Mouse (Mus musculus): ENCODE measurements around the gene Cacna2d4. TPM values are rescaled to one million over a fixed set of nuclear protein-coding genes. Genes with fewer than 3 reads are reported as not detected.
"Not testable (repeated sequence)": the region's sequence is repeated elsewhere in the genome, so short reads cannot be mapped to it uniquely, and the experiment has no call there.

Gene Cacna2d4
- total RNA-seq, 2 experiments from 2014 or later, result 1.8 to 1.9 TPM

DNA sequence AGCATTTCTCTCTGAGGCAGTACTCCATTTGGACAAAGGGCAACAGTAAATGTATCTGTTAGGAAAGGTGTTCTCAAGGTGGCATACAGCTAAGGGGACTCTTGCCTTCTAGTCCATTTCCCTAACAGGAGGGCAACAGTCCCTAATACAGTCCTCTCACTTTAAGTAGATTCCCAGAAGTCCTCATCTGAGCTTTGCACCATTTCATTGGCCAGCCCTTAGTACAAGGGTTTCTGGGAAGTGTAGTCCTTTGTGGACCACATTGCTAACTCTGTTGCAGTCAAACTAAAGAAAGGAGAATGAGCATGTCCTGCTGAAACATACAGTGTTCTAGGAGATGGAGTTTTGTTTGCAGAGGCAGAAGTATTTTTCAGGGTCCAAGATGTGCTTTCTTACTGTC is 105.1 kb downstream of the Cacna2d4 start:
- TF ChIP-seq CTCF (conservative IDR thresholded peaks at IDR 0.05), result no peak
- no peak overlapping the region for H3K27ac ChIP-seq
- peak in 1 of 2 experiments; percentile 71 for DNase-seq (ENCODE audit: low spot score in 2 of 2)

DNA sequence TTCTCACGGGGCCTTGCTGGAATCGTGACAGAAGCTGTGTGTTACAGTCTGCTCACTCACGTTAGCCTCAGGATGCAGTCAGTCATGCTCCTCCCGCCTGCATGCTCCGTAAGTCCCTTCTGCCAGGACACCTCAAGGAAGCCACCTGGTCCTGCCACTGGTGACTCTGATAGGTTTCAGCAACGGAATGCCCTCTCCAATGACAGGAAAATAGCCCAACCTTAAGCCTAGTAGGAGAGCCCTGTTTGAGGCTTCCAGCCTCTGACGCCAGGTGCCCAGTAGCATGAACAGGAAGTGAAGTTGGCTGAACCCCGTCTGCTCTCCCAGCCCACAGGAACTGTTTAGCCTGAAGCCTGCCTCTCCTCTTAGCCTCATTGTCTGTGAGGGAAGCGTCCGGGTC is 109.9 kb downstream of the Cacna2d4 start:
- no peak for DNase-seq (ENCODE audit: low spot score in 2 of 2)
- no peak for TF ChIP-seq CTCF (conservative IDR thresholded peaks at IDR 0.05)
- Histone ChIP-seq H3K4me3 (no peak overlapping the region), H3K27ac (no peak overlapping the region)

More for the DNA sequence above, 105.1 kb downstream of the Cacna2d4 start:
- H3K4me3 ChIP-seq, result no peak overlapping the region

DNA sequence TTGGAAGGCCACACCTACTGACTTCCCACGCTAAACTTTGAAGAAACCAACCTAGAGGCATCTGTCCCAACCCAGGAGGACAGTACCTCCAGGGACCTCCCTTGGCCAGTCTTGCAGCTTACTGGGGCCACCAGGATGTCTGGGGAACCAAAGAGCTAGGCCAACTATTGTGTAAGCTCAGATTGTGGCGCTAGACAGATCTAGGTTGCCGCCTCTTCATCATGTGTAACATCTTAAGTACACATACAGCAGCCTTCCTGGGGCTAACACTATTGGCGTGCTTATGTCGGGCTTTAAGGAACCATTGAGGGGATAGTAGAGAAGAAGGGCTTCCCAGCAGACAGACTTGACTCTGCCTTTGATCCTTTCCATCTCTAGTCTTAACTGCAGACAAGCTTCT is 111.5 kb downstream of the Cacna2d4 start:
- H3K27ac ChIP-seq, result no peak overlapping the region
- no peak for TF ChIP-seq CTCF (conservative IDR thresholded peaks at IDR 0.05)
- H3K4me3 ChIP-seq, result no peak overlapping the region
- DNase-seq (ENCODE audit: low spot score in 2 of 2), result no peak

DNA sequence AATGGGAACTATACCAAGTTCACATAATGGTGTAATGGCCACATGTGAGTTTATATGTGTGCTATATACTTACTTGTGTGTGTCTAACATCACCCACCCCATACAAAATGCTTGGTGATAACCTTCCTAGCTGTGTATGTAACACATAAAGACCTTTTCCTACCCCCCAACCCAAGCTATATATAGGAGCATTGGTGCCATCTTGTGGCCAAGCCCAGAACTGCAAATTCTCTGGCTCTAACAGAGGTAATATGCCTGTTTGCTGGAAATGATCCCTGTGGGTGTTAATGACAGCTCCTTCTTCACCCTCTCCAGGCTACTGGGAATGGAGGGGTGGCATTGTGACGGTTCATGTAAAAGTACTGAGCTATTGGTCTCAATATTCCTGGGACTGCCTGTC is 111.9 kb downstream of the Cacna2d4 start:
- peak; percentile 99 for TF ChIP-seq CTCF (conservative IDR thresholded peaks at IDR 0.05)
- Histone ChIP-seq H3K27ac (no peak overlapping the region), H3K4me3 (no peak overlapping the region)
- DNase-seq (ENCODE audit: low spot score in 2 of 2), result peak; percentile 74 to 91

DNA sequence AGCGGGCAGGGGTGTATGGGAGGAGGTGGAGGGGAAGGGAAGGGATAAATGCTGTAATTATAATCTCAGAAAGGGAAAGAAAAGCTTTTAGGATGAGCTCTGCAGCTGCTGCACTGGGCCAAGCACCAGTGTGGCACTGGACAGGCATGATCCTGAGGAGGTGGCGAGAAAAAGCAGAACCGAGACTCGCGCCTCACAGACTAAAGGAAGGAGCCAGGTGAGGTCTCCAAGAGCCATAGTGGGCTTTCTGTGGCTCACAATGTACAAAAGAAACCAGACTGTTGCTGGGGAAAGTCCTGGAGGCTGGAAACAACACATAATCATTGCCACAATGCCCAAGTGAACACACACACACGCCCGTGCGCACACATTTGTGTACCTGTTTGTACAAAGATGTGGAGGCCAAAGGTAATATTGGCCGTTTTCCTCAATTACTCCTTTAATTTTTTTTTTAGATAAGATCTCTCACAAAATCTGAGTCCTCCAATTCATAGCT is 114.4 kb downstream of the Cacna2d4 start:
- no peak overlapping the region for H3K27ac ChIP-seq
- DNase-seq (ENCODE audit: low spot score in 2 of 2), result no peak
- no peak for TF ChIP-seq CTCF (conservative IDR thresholded peaks at IDR 0.05)
- H3K4me3 ChIP-seq, result no peak overlapping the region

DNA sequence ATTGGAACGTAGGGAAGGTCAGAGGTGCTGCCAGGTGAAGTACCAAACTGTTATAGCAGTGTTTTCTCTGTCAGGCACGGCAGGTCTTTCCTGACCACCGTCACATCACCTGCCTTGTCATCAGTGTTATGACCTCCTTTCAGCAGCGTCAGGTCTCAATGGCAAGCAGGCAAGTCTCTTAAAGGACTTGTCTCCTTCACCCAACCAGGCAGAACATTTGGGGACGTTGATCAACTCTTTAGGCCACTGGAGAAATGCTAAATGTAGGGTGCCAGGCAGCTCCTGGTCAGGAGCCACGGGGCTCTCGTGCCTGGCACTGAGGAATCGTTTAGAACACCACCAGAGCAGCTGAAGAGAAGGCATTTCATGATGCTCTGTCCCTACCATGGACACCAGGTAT is 115.3 kb downstream of the Cacna2d4 start:
- Histone ChIP-seq H3K27ac (no peak overlapping the region), H3K4me3 (no peak overlapping the region)
- DNase-seq (ENCODE audit: low spot score in 2 of 2), result no peak
- TF ChIP-seq CTCF (conservative IDR thresholded peaks at IDR 0.05), result no peak

DNA sequence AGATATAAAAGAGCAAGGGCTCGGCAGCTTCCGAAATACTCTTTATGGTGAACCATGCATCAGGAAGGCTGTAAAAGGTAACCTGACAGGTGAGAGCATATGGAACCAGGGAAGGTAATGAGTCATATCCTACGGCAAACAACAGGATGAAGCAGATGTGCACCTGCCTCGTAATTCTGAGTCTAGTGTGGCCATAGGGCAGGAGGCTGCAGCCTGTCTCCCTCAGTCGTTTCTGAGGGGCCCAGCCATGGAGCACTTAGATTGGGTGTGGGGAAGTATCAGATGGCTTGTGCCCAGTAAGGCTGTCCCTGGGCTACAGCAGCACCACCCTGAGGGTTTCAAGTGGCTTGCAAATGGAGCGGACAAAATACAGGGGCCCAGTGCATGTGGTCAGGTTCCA is 116.2 kb downstream of the Cacna2d4 start:
- H3K4me3 ChIP-seq, result no peak overlapping the region
- H3K27ac ChIP-seq, result no peak overlapping the region
- no peak for DNase-seq (ENCODE audit: low spot score in 2 of 2)
- TF ChIP-seq CTCF (conservative IDR thresholded peaks at IDR 0.05), result no peak

DNA sequence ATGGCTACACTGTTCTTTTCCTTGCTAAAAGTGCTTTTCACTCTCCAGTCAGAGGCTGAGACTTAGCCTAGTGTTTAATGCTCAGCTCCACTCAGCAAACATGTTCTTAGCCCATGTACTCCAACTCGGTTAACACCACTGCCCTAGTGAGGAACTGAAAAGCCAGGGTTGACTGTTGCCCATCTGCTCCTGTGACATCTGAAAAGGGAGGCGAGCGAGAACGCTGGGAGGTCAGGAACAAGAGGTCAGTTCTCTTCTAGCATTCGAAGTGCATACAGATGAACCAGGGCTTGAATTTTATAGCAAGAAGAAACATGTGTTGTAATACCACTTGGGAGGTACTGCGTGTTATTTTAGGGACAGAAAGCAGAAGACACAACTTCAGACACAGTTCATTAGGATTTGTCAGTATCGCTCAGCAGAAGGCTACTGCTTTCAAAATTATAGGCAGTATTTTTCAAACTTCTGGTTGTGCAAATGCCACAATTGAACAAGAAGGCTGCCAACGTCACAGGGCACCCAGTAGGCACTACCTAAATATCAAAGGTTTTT is 121.8 kb downstream of the Cacna2d4 start:
- no peak for DNase-seq (ENCODE audit: low spot score in 2 of 2)
- TF ChIP-seq CTCF (conservative IDR thresholded peaks at IDR 0.05), result no peak
- Histone ChIP-seq H3K4me3 (no peak overlapping the region), H3K27ac (no peak overlapping the region)

DNA sequence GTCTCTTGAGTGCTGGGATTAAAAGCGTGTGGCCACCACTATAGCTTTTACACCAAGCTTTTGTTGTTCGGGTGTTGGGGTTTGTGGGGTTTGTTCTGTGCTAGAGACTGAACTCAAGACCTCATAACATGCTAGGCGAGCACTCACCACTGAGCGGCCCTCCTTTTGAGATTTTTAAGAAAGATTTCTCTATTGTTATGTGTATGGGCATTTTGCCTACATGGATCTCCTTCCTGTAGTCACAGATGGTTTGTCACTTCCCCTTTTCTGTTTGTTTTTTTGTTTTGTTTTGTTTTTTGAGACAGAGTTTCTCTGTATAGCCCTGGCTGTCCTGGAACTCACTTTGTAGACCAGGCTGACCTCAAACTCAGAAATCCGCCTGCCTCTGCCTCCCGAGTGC is 123.9 kb downstream of the Cacna2d4 start:
- not testable (repeated sequence) for H3K4me3 ChIP-seq; DNase-seq (ENCODE audit: low spot score in 2 of 2); H3K27ac ChIP-seq

DNA sequence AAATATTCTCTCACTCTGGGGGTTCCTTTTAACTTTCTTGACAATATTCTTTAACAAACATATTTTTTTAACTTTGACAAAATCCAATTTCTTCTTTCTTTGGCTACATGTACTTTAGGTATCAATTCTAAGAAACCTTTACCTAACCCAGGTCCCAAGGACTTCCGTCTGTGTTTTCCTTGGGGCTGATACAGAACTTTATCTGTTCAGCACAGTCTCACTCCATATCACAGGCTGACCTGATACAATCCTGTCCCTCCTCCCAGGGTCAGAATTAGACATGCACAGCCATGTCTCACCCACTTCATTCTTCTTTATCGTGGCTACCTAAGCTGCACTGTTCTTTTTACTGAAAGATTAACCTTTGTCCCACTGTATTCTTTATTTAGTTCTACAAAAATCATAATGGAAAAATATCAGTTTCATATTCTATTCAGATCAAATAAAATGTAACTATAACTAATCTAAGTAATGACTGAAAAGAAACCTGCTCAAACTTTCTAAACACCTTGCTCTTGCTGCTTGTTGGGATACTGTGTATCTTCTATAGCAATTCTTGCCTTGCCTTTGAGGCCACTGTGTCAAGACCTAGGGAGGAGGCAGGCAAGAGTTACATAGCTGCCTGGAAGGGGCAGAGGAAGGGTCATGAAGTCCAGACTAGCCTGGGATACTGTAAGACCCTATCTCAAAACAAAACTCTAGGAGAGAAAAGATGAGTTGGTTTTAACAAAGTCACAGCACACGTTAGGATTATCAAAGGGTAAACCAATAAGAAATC is 124.8 kb downstream of the Cacna2d4 start:
- no peak overlapping the region for H3K4me3 ChIP-seq
- TF ChIP-seq CTCF (conservative IDR thresholded peaks at IDR 0.05), result no peak
- DNase-seq (ENCODE audit: low spot score in 2 of 2), result no peak
- no peak overlapping the region for H3K27ac ChIP-seq

DNA sequence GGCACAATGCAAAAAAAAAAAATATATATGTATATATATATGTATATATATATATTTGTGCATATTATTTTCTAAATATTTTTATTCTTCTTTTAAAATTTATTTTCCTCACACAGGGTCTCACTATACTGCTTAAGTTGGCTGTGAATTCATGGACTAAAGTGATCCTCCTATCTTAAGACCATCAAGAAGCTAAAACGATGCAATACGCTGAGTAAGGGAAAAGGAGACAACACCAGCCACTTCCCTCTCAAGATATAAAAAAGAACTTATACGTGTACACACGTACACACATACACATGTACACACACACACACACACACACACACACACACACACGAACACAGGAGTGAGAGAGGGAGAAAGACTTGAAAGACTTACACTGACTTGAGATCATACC is 127.3 kb downstream of the Cacna2d4 start:
- Histone ChIP-seq H3K27ac (no peak overlapping the region), H3K4me3 (no peak overlapping the region)
- TF ChIP-seq CTCF (conservative IDR thresholded peaks at IDR 0.05), result no peak
- DNase-seq (ENCODE audit: low spot score in 2 of 2), result no peak

DNA sequence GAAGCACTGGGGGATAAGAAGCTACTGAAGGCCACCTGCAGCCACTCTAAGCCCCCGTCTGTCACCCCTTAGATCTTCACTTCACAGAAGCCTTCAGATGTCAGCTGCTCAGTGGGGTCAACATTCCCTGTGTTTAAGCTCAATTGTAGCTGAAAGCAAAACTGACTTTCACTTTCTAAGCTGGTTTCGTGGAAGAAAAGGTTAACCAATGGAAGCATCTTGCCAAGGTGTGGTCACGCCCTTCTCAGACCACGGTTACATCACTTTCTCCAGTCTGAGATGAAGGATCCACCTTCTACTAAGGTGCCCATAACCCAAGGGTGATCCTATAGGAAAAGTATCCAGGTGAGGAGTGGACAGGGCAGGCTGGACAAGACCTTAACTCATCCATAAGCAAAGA is 130.5 kb downstream of the Cacna2d4 start:
- H3K4me3 ChIP-seq, result not testable (repeated sequence)

DNA sequence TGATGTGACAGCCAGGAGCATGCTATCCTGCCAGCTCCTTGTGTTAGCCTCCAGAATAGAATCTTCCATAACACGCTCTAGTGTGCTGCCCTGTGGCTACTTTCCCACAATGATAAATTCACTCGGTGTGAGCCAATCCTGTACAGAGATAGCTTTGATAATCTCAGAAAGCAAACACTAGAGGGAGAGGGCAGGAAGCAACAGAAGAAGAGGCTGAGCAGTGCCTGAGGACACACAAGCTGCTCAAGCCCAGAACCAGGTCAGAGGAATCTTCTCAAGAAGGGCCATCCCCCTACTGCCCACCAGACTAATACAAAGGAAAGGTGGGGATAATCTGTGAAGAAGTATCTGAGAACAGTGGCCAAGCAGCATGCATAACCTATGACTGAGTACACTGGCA is 131.1 kb downstream of the Cacna2d4 start:
- no peak overlapping the region for H3K4me3 ChIP-seq
- TF ChIP-seq CTCF (conservative IDR thresholded peaks at IDR 0.05), result no peak
- DNase-seq (ENCODE audit: low spot score in 2 of 2), result no peak
- H3K27ac ChIP-seq, result no peak overlapping the region

More for the DNA sequence above, 130.5 kb downstream of the Cacna2d4 start:
- H3K27ac ChIP-seq; DNase-seq (ENCODE audit: low spot score in 2 of 2): not testable (repeated sequence)

DNA sequence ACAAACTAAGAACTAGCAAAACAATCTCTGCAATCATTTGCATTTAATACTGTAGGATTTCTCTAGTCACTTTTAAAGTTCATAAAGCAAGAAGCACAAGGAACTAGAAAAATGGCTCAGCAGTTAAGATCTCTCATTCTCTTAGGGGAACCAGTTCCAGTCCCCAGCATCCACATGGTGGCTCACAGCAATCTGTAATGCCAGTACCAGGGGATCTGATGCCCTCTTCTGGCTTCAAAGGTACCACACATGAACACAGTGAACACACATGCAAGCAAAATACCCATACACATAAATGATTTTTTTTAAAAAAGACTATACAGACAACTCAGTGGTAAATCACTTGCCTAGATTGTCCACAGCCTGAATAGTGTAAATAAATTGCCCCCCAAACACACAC is 135.3 kb downstream of the Cacna2d4 start:
- peak; percentile 47 for TF ChIP-seq CTCF (conservative IDR thresholded peaks at IDR 0.05)
- no peak for DNase-seq (ENCODE audit: low spot score in 2 of 2)
- no peak overlapping the region for H3K4me3 ChIP-seq
- H3K27ac ChIP-seq, result no peak overlapping the region

Data from layer of hippocampus, adult 2 months (tissue).